Mouse (Mus musculus): ENCODE measurements at regions not wholly inside any gene's neighbourhood (a gene's known extent, or its start where the extent isn't known, plus 50 kb on each side); places are given as distances from the start of the nearest gene placed in this dataset.

GRCm38 (mm10) chr17:84085721-84086120 is 102.0 kb downstream of the Zfp36l2 start:
- TF ChIP-seq POLR2A (IDR thresholded peaks at IDR 0.05; ENCODE audit: low read depth, low read length), result no peak
- TF ChIP-seq CTCF (conservative IDR thresholded peaks at IDR 0.05; ENCODE audit: insufficient read depth, insufficient read length, low read depth, low read length), result no peak
